Mouse (Mus musculus): Measurements from ENCODE around the gene Gucy2c.

- no peak for TF ChIP-seq CTCF (IDR thresholded peaks at IDR 0.05 in 2 of 3, conservative IDR thresholded peaks at IDR 0.05 in 1 of 3; ENCODE audit: control insufficient read depth in 1 of 3, insufficient read depth in 1 of 3, low read depth in 2 of 3, low read length in 3 of 3, poor library complexity in 1 of 3, severe bottlenecking in 1 of 3)
- no peak for TF ChIP-seq USF1 (IDR thresholded peaks at IDR 0.05; ENCODE audit: low read depth, low read length)
- no peak for TF ChIP-seq MAX (IDR thresholded peaks at IDR 0.05; ENCODE audit: low read length)
- TF ChIP-seq GABPA (IDR thresholded peaks at IDR 0.05; ENCODE audit: low read depth, low read length), result no peak
- no peak for TF ChIP-seq TBP (IDR thresholded peaks at IDR 0.05; ENCODE audit: low read depth, low read length)
- TF ChIP-seq CHD2 (IDR thresholded peaks at IDR 0.05; ENCODE audit: low read length), result no peak
- TF ChIP-seq USF2 (IDR thresholded peaks at IDR 0.05; ENCODE audit: borderline replicate concordance in 1 of 2, insufficient read depth in 1 of 2, low read depth in 1 of 2, low read length in 2 of 2), result no peak
- TF ChIP-seq TCF12 (IDR thresholded peaks at IDR 0.05; ENCODE audit: low read depth, low read length), result no peak
- TF ChIP-seq MXI1 (IDR thresholded peaks at IDR 0.05; ENCODE audit: low read depth, low read length), result no peak
- TF ChIP-seq ZNF384 (IDR thresholded peaks at IDR 0.05; ENCODE audit: low read depth, low read length), result no peak
- no peak for TF ChIP-seq NRF1 (IDR thresholded peaks at IDR 0.05; ENCODE audit: insufficient read depth, low read depth, low read length, poor library complexity, severe bottlenecking)
- no peak for TF ChIP-seq MYB (IDR thresholded peaks at IDR 0.05; ENCODE audit: low read depth, low read length)
Measured at GRCm38 (mm10) chr6:136776392-136776791, 5.2 kb downstream of the Gucy2c start.

Data from MEL (cell line).